Mouse (Mus musculus): ENCODE results near the gene Slc25a44. TPM values are rescaled to one million over a fixed set of nuclear protein-coding genes. Genes with fewer than 3 reads are reported as not detected.
"Not testable (repeated sequence)": the region's sequence is repeated elsewhere in the genome, so short reads cannot be mapped to it uniquely, and the experiment has no call there.

The Slc25a44 gene
- total RNA-seq, 2 experiments from 2014 or later: 11.4 to 17.4 TPM

DNA sequence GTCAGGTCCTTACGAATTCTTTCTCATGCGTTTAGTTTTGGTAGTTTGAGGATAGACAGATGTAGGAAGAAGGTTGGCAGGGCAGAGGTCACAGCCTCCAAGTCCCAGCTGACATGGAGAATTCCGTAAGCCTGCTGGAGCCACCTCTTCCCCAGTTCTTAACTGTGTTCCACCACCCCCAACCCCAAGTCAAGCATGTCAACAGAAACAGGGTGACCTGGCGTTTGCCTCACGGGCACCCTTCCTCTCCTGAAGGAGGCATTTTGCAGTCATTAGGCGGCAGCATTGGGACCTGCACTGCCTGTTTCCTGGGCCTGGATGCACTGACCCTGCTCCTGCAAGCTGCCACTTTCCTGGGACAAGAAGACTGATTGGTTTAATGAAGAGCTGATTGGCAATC is 6.9 kb downstream of the Slc25a44 start:
- ATAC-seq (ENCODE audit: poor library complexity, severe bottlenecking): no peak

DNA sequence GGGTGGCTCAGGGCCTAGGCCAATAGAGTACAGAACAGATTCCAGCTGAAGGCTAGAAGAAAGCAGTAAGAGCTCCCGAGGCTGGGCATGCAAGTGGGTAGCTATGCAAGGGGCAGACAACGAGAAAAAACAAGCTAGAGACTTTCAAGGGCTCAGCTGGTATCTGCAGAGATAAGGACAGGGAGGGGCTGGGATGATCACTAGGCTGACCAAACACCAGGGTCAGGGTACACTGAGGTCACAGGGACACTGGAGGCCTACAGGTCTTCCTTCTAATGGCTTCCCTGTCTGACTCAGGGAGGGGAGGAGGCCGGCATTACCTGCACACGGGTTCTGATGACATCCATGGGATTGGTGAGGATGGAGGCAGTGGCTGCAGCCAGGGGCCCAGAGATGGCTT is 9.3 kb downstream of the Slc25a44 start:
- ATAC-seq (ENCODE audit: poor library complexity, severe bottlenecking): no peak

DNA sequence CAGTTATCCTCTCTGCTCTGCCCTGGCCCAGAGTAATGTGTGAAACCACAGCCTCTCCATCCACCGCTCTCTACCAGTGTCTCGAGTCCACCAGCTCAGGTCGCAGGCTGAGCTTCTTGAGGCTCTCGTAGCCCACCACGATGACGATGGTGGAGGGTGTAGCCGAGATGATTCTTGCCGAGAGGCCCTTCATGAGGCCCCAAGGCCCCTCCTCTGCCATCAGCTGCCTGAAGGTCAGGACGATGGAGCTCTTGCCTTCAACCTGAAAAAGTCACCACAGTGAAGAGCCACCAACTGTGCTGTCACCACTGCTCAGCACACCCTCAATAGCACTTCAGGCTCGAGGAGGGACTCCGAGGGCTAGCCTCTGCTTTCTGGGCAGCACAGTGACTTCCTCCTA is 12.3 kb downstream of the Slc25a44 start:
- no peak for ATAC-seq (ENCODE audit: poor library complexity, severe bottlenecking)

DNA sequence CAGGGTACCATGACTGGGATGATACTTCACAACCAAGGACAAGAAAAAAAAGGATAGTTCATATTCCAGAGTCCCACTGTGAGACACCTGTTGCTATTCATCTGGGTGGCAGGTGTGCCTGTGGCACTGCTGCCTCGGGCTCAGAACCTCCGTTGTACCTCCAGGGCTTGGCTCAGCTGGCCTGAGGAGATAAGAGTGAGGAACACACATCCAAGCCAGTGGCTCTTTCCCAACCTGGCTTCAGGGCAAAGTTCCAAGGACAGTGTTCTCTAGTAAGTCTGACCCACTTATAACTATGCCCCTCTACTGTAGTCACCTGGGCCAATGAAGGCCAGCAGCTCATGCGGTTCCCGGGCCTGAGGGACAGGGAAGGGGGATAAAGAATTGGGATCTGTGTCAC is 13.3 kb downstream of the Slc25a44 start:
- no peak for ATAC-seq (ENCODE audit: poor library complexity, severe bottlenecking)

DNA sequence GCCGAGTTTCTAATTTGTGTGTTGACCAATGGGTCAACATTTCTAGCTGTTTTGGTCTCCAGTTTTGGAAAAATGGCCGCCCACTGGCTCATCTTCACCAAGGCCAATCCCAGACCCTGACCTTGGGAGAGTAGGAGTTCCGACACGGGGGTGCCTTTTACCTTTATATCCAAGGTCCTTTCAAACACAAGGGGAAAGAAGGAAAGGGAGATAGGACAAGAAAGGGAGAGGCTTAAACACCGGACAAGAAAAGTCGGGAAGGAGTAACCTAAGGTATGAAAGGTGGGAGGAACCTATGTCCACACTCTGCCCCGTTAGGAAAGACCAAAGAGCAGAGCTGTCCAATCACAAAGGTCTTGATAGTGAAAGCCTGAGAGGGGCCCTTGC is 14.3 kb downstream of the Slc25a44 start:
- no peak for ATAC-seq (ENCODE audit: poor library complexity, severe bottlenecking)

DNA sequence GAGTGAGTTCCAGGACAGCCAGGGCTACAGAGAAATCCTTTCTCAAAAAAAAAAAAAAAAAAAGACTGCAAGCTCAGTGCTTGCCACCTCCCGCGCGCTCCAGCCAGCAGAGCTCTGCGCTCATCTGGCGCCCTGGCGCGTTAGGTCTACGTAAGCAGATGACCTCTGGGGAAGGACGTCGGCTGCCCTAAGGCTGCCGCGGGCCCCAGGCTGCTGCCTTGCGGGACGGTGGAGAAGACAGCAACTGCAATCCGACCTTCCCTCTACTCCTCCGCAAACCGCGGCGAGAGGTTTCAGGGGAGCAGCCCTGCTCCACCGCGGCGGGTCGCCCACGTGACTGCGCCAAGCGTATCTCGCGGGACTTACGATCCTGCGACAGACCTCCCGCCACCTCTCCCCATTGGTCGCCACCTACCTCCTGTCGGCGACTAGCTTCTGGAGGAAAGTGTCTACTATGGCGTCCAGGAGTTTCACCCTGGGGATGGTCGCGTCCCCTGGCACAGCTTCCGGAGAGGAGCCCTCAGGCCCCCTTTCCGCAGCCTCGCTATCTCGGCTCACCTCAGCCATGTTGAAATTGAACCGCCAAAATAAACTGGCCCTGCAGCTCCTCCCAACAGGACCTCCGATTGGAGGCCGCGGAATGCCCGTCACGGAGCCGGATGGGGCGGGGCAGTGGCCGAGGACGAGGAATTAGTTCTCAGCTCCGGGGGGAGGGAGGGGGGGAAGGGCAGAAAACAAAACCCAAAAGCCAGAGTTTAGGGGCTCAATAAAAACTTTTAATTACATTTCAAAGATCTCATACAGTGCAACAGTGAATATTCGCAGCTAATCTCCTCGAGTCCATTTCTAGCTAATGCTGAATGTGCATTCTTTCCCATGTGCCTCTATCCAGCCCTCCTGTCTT is 14.9 kb downstream of the Slc25a44 start, which contains the start of gene Pmf1:
Gene Pmf1 (minus strand): TSS at position 591 of the 904 bp plus-strand sequence.
- ATAC-seq (ENCODE audit: poor library complexity, severe bottlenecking): peak; percentile 89

DNA sequence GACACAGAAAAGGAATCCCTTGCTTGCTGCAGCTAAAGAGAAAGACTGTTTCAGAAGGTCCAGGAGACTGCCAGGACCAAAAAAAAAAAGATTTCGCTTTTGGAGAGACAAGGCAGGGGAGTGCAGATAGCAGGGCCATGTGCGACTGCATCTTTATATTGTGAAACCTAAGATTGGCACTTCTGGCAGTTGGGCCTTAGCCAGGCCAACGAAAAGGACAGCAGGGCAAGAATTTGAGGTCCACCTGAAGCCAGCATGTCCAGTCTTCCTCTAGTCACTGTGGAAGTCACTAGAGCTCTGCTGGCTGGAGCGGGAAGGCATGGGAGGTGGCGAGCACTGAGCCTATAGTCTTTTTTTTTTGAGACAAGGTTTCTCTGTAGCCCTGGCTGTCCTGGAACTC is 16.0 kb downstream of the Slc25a44 start:
- no peak for ATAC-seq (ENCODE audit: poor library complexity, severe bottlenecking)

DNA sequence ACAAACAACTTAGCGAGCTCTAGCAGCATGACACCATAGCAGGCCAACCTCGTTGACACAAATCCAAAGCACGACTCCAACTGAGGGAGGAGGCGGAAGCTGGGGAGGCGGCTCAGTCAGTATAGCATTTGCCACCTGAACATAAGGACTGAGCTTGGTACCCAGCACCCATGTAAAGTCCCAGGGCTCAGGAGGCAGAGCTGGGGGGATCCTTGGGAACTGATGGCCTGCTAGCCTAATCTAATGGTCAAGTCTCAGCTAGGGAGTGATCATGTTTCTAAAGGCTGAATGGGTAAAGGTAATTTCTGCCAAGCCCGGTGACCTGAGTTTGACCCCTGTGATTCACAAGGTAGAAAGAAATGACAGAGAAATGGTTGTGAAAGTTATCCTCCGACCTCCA is 17.4 kb downstream of the Slc25a44 start:
- no peak for ATAC-seq (ENCODE audit: poor library complexity, severe bottlenecking)

DNA sequence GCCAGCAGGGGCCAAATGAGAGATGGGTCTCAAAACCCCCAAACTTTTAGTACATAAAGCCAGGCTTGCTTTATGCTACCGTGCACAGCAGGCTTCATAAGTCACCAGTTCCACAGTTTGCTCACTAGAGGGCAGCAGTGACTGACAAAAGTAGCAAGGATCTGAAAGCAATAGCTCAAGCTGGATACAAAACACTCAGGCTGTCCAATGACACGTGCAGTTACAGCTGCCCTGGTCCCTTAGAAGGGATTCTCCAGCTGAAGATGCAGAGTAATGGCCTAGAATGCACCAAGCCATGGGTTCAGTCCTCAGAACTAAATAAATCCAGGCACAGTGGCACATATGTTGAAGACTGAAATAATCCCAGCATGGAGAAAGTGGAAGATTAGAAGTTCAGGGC is 17.8 kb downstream of the Slc25a44 start:
- ATAC-seq (ENCODE audit: poor library complexity, severe bottlenecking): peak; percentile 53

DNA sequence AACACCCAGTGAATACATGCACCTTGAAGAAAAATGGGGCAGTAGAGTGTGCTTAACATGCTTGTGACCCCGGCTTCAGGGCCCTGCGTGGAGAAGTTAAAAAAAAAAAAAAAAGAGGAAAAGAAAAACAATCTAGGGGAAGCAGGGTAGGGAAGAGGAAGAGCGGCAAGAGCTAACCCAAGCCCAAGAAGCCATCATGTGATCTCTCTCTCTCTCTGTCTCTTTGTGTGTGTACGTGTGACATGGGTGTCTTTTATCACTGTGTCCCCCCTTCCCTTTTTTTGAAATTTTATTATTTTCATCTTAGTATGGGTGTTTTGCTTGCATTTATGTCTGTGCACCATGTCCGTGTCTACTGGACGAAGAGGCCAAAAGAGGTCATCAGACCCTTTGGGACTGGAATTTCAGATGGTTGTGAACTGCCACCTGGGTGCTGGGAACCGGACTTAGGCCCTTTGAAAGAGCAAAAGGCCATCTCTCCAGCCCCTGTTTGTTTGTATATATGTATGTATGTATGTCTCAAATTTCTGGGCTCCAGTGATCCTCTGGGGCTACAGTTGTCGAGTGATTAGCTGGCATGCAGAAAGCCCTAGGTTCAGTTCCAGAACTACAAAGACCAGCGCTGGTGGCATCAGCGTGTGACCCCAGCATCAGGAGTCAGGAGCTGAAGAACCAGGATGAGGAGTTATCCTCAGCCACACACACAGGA is 21.3 kb downstream of the Slc25a44 start:
- ATAC-seq (ENCODE audit: poor library complexity, severe bottlenecking): peak; percentile 41; the same call in 1 of the 2 replicates

DNA sequence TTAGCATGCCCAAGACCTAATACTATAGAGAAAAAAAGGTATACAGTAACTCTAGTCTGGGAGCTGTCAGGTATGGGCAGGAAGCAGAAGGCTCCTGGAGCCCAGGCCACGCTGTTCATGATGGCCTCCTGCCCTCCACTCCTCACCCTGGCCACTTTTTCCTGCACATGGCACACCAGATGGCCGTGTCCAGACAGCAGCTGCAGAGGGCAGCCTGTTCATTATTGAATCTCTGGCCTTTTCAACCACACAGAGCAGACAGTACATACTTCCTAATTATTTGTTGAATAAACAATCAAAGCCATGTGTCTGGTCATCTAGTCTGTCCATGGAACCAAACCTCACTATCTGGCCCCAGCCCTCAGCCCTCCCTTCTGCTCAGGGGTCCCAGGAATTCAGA is 26.3 kb downstream of the Slc25a44 start:
- no peak for ATAC-seq (ENCODE audit: poor library complexity, severe bottlenecking)

DNA sequence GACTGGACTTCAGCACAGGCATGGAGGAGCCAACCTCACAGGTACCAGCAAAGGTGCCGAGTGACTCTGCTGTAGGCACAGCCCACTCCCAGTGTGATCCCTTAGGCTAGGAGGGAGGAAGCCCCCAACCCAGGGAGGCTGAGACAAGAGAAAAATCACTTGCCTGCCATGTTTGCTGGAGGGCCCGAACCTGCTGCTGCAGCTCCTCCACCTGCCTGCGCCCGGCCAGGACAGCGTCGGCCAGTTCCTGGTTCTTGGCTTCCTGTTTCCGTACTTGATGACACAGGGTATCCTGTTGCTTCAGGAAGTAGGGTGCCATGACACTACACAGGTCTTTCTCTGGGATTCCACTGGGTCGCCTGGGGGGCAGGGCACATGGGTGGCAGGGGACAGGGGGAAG is 29.2 kb downstream of the Slc25a44 start:
- peak; percentile 78 for ATAC-seq (ENCODE audit: poor library complexity, severe bottlenecking)

DNA sequence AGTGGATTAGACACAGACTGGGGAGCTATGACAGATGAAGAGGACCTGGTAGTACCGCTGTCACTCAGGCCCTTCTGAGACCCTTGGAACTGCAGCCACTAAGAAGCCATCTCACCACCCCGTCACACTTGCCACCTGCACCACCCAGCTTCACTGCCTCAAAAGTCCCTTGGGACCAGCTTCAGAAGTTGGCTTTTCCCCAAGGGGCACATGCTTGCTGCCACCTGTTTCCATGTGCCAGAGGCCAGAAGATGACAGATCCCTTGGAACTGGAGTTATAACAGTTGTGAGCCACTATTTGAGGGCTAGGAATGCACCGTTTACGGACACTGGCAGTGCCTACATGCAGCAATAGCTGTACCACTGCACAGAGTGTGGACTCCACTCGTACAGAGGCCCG is 29.7 kb downstream of the Slc25a44 start:
- ATAC-seq (ENCODE audit: poor library complexity, severe bottlenecking): no peak

DNA sequence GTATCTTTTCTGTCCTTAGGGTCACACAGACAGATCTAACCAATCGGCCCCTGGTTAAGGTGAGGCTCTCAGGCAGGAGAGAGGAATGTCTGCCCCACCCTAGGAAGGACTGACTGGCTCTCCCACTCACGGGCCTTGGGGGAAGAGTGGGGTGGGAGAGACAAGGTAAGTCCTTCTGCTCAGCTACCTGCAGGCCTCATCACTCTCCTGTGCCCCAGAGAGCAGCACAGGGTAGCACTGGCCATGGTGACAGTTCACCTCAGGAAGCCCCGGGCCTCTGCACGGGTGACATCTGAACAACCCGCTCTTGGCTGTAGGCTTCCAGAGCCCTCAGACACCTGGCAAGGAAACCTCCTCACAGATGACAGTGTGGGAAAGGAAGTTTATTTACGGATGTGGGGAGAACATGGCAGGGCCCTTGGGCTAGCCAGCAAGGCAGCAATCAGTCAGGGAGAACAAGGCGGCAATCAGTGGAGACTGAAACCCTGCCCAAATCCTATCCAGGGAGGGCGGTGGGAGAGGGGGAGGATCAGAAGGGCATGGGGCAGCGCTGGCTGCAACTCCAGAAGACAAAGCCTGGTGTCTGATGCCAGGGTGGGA is 31.1 kb downstream of the Slc25a44 start:
- no peak for ATAC-seq (ENCODE audit: poor library complexity, severe bottlenecking)

DNA sequence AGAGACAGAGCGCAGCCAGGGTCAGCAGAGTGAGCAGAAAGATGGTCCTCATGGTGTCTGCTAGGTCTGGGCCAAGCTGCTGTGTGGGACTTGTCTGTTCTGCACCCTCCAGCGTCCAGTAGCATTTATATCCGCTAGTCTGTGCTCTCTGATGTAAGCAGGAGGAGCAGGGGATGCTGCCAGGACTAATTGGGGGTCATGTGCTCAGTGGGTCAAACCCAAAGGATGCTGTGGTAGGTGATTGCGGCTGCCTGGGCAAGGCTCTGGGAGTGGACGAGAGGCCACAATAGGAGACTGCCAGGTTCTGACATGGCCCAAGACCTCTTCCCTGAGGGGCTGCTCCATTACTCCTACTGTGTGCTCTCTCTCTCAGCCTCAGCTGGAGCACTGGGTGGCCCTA is 40.6 kb downstream of the Slc25a44 start, which contains the start of gene Bglap:
Gene Bglap (minus strand): TSS at position 101 of the 400 bp plus-strand sequence.
- no peak for ATAC-seq (ENCODE audit: poor library complexity, severe bottlenecking)

DNA sequence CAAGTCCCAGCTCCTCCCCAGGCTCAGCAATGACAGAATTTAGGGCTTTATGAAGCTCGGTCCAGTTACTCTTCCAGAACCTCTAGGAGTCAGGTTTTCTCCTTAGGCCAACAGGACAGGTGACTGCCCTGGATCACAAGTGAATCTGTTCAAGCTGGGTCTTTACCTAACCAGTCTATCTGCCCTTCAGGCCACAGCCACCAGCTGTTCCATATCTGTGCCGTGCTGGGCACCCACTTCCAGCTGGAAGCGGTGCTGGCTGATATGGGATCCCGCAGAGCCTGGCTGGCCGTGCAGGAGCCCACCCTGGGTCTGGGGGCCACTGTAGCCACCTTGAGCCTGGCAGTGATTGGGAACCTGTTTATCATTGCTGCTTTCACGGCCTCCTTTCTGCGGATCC is 42.6 kb downstream of the Slc25a44 start:
- ATAC-seq (ENCODE audit: poor library complexity, severe bottlenecking): not testable (repeated sequence)

DNA sequence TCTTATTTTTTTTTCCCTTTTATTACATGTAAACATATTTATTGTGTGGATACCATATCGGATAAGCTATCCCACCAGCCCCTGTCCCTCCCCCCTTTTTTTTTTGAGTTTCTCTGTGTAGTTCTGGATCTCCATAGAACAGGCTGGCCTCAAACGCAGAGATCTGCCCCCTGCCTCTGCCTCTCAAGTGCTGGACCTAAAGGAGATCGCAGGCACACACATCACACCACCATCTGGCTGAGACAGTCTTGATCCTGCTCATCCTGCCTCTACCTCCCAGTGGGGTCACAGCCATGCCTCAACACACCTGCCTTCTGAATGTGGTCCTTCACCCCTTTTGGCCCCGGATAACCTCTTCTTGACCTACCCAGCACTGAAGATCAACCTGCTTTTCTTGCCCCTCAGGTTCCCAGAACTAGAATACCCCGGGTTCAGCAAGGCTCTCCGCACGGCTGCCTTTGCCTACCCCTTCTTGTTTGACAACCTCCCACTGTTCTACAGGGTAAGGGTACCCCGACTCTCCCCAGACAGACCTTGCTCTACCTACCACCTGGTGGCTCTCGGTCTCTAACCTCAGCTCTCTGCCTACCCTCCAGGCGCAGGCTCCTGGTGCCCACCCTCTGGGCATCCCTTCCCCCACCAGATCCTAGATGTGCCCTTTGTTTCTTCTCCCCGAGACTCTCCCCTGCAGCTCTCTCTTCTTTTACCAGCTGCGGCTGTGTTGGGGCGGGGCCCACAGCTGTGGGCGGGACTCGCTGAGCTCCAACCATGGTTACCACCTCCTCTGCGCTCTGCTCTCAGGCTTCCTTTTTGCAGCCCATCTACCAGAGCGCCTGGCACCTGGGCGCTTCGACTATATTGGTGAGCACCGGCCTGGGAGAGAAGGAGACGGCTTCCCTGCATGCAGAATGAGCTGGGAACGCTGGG is 43.3 kb downstream of the Slc25a44 start:
- peak; percentile 86 for ATAC-seq (ENCODE audit: poor library complexity, severe bottlenecking)

DNA sequence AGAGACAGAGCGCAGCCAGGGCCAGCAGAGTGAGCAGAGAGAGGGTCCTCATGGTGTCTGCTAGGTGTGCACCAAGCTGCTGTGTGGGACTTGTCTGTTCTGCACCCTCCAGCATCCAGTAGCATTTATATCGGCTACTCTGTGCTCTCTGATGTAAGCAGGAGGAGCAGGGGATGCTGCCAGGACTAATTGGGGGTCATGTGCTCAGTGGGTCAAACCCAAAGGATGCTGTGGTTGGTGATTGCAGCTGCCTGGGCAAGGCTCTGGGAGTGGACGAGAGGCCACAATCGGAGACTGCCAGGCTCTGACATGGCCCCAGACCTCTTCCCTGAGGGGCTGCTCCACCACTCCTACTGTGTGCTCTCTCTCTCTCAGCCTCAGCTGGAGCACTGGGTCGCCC is 46.3 kb downstream of the Slc25a44 start, which contains the start of gene Bglap2:
Gene Bglap2 (minus strand): TSS at position 101 of the 400 bp plus-strand sequence.
- ATAC-seq (ENCODE audit: poor library complexity, severe bottlenecking): not testable (repeated sequence)

DNA sequence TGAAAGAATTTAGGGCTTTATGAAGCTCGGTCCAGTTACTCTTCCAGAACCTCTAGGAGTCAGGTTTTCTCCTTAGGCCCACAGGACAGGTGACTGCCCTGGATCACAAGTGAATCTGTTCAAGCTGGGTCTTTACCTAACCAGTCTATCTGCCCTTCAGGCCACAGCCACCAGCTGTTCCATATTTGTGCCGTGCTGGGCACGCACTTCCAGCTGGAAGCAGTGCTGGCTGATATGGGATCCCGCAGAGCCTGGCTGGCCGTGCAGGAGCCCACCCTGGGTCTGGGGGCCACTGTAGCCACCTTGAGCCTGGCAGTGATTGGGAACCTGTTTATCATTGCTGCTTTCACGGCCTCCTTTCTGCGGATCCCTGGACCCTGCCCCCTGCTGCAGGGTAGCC is 48.3 kb downstream of the Slc25a44 start:
- ATAC-seq (ENCODE audit: poor library complexity, severe bottlenecking): not testable (repeated sequence)
